Mouse (Mus musculus) large intestine, adult 2 months (tissue): ENCODE measurements around the gene E130308A19Rik. TPM values are rescaled to one million over a fixed set of nuclear protein-coding genes. Genes with fewer than 3 reads are reported as not detected.

Experiments used
- DNase-seq: peaks from one replicate; pipeline ENCODE4 v3.0.0-alpha.2; 2012; ENCODE audit warnings: low read depth, low spot score
- WGBS: fragments of 180-500 bp; shearing (Covaris S2); methylation state at CpG from one replicate; pipeline ENCODE4 v1.1.7; 2018; 5-methylcytosine and 5-hydroxymethylcytosine counted together
- polyA plus RNA-seq: library from polyadenylated mRNA; depleted of rRNA; stranded (reverse); fragments of >200 nt; gene quantifications from 2 replicates; pipeline ENCODE4 v1.2.3, GENCODE M21; 2012

The E130308A19Rik gene
- polyA plus RNA-seq, 1 experiment: 2.7 TPM

GRCm38 (mm10) chr4:59630122-59630521 is 4.1 kb downstream of the E130308A19Rik start:
- 71% methylated on average over 9 of the region's 9 CpGs for WGBS
- no peak for DNase-seq

- no peak for DNase-seq
- 73% methylated on average over 1 of the region's 1 CpGs for WGBS
These were observed 8.5 kb downstream of the E130308A19Rik start for GRCm38 (mm10) chr4:59634532-59634931.

GRCm38 (mm10) chr4:59639163-59639562 is 13.2 kb downstream of the E130308A19Rik start:
- no peak for DNase-seq

- WGBS: 72% methylated on average over 2 of the region's 2 CpGs
- DNase-seq: no peak
These were observed 14.7 kb downstream of the E130308A19Rik start for GRCm38 (mm10) chr4:59640720-59641119.

GRCm38 (mm10) chr4:59642039-59642438 is 16.0 kb downstream of the E130308A19Rik start:
- DNase-seq: no peak
- 65% methylated on average over 3 of the region's 3 CpGs for WGBS

- DNase-seq: no peak
These were observed 16.6 kb downstream of the E130308A19Rik start for GRCm38 (mm10) chr4:59642657-59643056.

GRCm38 (mm10) chr4:59644431-59644830 is 18.4 kb downstream of the E130308A19Rik start:
- DNase-seq: no peak
- WGBS: 84% methylated on average over 3 of the region's 3 CpGs

More at GRCm38 (mm10) chr4:59642657-59643056, 16.6 kb downstream of the E130308A19Rik start:
- WGBS: 57% methylated on average over 2 of the region's 2 CpGs

GRCm38 (mm10) chr4:59644992-59645391 is 19.0 kb downstream of the E130308A19Rik start:
- 92% methylated on average over 4 of the region's 4 CpGs for WGBS
- DNase-seq: no peak

- WGBS: 68% methylated on average over 2 of the region's 2 CpGs
- no peak for DNase-seq
These were observed 19.6 kb downstream of the E130308A19Rik start for GRCm38 (mm10) chr4:59645610-59646009.

- 94% methylated on average over 10 of the region's 10 CpGs for WGBS
- DNase-seq: no peak
These were observed 20.1 kb downstream of the E130308A19Rik start for GRCm38 (mm10) chr4:59646020-59646696.

GRCm38 (mm10) chr4:59649119-59649518 is 23.1 kb downstream of the E130308A19Rik start:
- WGBS: 75% methylated on average over 5 of the region's 5 CpGs

GRCm38 (mm10) chr4:59652166-59652681 is 26.2 kb downstream of the E130308A19Rik start:
- WGBS: 75% methylated on average over 1 of the region's 1 CpGs
- DNase-seq: no peak

More at GRCm38 (mm10) chr4:59649119-59649518, 23.1 kb downstream of the E130308A19Rik start:
- DNase-seq: no peak

GRCm38 (mm10) chr4:59656061-59656642 is 30.1 kb downstream of the E130308A19Rik start:
- DNase-seq: no peak
- 79% methylated on average over 5 of the region's 5 CpGs for WGBS

GRCm38 (mm10) chr4:59662163-59662562 is 36.2 kb downstream of the E130308A19Rik start:
- peak; percentile 57 for DNase-seq
- WGBS: 27% methylated on average over 1 of the region's 1 CpGs

GRCm38 (mm10) chr4:59663451-59663850 is 37.4 kb downstream of the E130308A19Rik start:
- WGBS: 68% methylated on average over 6 of the region's 6 CpGs
- DNase-seq: no peak

GRCm38 (mm10) chr4:59666550-59667317 is 40.7 kb downstream of the E130308A19Rik start:
- WGBS: 59% methylated on average over 3 of the region's 3 CpGs
- no peak for DNase-seq

GRCm38 (mm10) chr4:59668050-59668449 is 42.0 kb downstream of the E130308A19Rik start:
- no peak for DNase-seq
- WGBS: 81% methylated on average over 3 of the region's 3 CpGs

GRCm38 (mm10) chr4:59669131-59669530 is 43.1 kb downstream of the E130308A19Rik start:
- WGBS: 89% methylated on average over 1 of the region's 1 CpGs

GRCm38 (mm10) chr4:59670015-59670414 is 44.0 kb downstream of the E130308A19Rik start:
- DNase-seq: no peak

More at GRCm38 (mm10) chr4:59669131-59669530, 43.1 kb downstream of the E130308A19Rik start:
- DNase-seq: no peak

GRCm38 (mm10) chr4:59673423-59674117 is 47.6 kb downstream of the E130308A19Rik start:
- 73% methylated on average over 2 of the region's 2 CpGs for WGBS
- DNase-seq: no peak

More at GRCm38 (mm10) chr4:59670015-59670414, 44.0 kb downstream of the E130308A19Rik start:
- WGBS: 64% methylated on average over 2 of the region's 2 CpGs
